Mouse (Mus musculus) cortical plate, adult 2 months (tissue): ENCODE data around the gene Nthl1. TPM values are rescaled to one million over a fixed set of nuclear protein-coding genes. Genes with fewer than 3 reads are reported as not detected.
A peak's percentile ranks its signal among the peaks of the same experiment; 100 is the strongest.

Experiments
- H3K27ac ChIP-seq: fragments of 200-500 bp; 2 replicates; pipeline ENCODE4 v1.5.1; 2012; ENCODE audit warnings: low read length, control low read depth, inconsistent platforms; ENCODE audit not compliant: insufficient read depth
- H3K4me1 ChIP-seq: fragments of 200-500 bp; 2 replicates; pipeline ENCODE4 v1.6.1; 2011; ENCODE audit warnings: low read length; ENCODE audit not compliant: control insufficient read depth, insufficient read depth
- H3K4me3 ChIP-seq: fragments of 200-500 bp; 2 replicates; pipeline ENCODE4 v1.5.1; 2011; ENCODE audit warnings: mild to moderate bottlenecking, low read length, control low read depth; ENCODE audit not compliant: insufficient read depth
- CTCF ChIP-seq: fragments of 200-500 bp; IDR thresholded peaks from 2 replicates; pipeline ENCODE4 v1.5.1; 2011; ENCODE audit warnings: mild to moderate bottlenecking, control low read depth, low read length; ENCODE audit not compliant: insufficient read depth; ENCODE audit errors: extremely low read depth
- POLR2A ChIP-seq: fragments of 200-500 bp; IDR thresholded peaks from 2 replicates; pipeline ENCODE4 v1.6.1; 2011; ENCODE audit warnings: mild to moderate bottlenecking, low read length, control low read depth; ENCODE audit not compliant: insufficient read depth; ENCODE audit errors: extremely low read depth
- polyA plus RNA-seq: library from polyadenylated mRNA; depleted of rRNA; stranded (reverse); fragments of >200 nt; gene quantifications from 2 replicates; pipeline ENCODE4 v1.2.3, GENCODE M21; 2012; rRNA removed

The Nthl1 gene
- 9.7 and 10.8 TPM in 2 replicates for polyA plus RNA-seq

DNA sequence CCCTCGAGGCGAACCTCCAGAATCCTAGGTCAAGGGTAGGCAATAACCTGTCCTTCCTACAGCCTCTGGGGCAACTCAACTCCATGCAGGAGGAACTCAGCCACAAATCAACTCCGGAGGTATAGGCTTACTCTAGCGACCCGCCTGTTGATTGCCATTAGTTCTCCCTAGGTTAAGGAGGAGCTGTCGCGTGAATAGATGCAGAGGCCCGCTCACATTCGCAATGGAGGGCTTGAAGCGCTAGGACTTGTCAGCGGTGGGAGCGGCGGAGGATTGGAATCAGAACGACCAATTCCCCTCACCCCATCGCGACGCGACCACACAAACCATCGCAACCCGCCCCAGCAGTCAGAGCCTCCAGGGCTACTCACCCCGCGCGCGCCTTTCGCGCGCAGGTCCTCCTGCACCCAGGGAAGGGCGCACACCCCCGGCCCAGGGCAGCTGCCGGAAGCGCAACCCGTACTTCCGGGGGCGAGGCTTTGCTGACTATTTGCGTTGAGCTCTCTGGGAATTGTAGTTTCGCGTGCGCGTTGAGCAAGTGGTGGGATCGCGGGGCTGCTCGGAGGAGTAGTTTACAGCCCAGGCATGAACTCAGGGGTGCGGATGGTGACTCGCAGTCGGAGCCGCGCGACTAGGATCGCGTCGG, at the start of gene Nthl1, which contains the start of gene Tsc2:
Nthl1 (plus strand) TSS at position 514 of the 646 bp plus-strand sequence.
Tsc2 (minus strand) TSS at position 464 of the 646 bp plus-strand sequence.
- peak; percentile 79; the same call in 1 of the 2 replicates for TF ChIP-seq POLR2A
- TF ChIP-seq CTCF = no peak
- Histone ChIP-seq H3K4me1 (peaks cover 6% of the 10 kb centered on the region; the same call in 1 of the 2 replicates), H3K27ac (peak within 1 kb of the TSS; percentile 73), H3K4me3 (peak within 1 kb of the TSS; percentile 72)

DNA sequence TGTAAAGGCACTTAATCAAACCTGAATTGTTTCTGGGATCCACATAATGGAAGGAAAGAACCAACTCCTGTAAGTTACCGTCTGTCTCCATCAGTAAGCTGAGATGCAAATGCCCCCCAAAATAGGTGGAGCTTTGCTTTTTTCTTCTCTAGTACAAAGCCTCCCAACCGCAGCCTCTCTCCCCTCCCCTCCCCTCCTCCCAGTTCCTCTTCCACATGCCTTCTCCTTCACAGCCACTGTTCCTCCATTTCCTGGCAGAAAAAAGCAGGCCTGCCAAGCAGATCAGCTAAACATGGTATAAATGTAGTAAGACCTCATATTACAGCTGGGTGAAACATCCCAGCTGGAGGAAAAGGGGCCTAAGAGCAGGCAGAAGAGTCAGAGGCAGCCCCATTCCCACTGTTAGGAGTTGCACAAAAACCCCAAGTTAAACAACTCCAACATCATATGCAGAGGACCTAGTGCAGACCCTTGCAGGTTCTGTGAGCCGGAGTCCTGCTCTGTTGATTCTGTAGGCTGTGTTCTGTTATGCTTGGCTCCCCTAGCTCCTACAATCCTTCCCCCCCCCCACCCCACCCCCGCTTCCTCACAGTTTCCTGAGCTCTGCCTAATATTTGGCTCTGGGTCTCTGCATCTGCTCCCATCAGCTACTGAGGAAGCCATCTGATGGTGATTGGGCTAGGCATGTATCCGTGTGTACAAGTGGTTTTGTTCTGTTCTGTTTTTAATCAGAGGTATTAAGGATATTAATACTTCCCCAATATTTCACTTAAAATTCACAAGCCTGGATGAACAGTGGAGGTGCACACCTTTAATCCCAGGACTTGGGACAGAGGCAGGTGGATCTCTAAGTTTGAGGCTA, 48.6 kb upstream of the Nthl1 start:
- Histone ChIP-seq H3K4me3 (no peak overlapping the region), H3K27ac (0 out of 2 replicates have a peak overlapping the region, but pooled peaks have one; percentile 51), H3K4me1 (peaks cover 2% of the 10 kb centered on the region; the same call in 1 of the 2 replicates)
- TF ChIP-seq CTCF (no peak), POLR2A (no peak)

DNA sequence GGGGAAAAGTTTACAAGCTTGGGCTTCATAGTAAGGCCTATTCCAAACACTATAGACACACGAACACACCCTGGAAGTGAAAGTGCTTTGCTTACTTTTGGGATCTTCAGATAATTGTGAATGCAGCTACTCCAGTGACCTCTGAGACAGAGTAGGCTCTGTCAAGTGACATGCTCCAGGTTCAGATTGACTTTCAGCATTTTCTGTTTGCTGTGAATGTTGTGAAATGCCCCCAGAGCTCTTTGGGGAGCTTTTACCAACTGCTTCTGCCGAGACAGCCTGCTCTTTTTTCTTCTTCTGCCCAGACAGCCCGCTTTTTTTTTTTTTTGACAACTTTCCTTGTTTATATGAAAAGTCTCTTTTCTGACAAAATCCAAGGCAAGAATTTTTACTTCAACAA, 48.0 kb upstream of the Nthl1 start:
- no peak overlapping the region for H3K27ac ChIP-seq
- peaks cover 2% of the 10 kb centered on the region; the same call in 1 of the 2 replicates for H3K4me1 ChIP-seq
- TF ChIP-seq CTCF (no peak), POLR2A (no peak)
- no peak overlapping the region for H3K4me3 ChIP-seq

DNA sequence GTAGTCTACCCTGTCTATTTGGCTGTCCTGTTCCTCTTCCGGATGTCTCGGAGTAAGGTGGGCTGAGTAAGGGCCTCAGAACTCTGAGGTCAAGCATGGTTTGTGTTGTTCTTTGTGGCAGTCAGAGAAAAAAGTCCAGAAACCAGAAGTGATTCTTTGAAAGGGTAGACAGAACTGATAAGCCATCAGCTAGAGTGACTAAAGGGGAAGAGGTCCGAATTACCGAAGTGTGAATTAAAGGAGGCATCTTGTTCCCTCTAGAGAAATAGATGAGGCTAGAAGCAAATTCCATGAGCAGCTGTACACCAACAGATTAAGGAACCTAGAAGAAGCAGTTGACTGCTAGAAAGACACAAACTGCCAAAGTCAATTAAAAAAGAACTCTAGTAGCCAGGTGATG, 45.9 kb upstream of the Nthl1 start:
- Histone ChIP-seq H3K27ac (no peak overlapping the region), H3K4me3 (no peak overlapping the region), H3K4me1 (no peaks in the 10 kb centered on the region; the same call in 1 of the 2 replicates)
- TF ChIP-seq CTCF (no peak), POLR2A (no peak)

DNA sequence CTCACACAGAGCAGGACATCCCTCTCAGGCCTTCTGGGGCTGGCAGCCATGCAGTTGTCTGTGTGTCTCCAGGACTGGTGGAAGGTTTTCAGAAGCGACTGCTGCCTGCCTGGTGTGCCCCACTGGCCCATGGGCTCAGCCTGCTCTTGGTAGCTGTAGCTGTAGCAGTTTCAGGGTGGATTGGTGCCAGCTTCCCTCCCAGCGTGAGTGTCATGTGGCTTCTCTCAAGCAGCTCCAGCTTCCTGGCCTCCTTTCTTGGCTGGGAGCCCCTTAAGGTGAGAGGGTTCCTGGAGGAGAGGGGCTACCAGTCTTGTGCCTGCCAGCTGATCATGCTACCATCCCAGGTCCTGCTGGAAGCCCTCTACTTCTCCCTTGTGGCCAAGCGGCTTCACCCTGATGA, 41.5 kb upstream of the Nthl1 start:
- Histone ChIP-seq H3K4me3 (no peak overlapping the region), H3K4me1 (no peaks in the 10 kb centered on the region), H3K27ac (no peak overlapping the region)
- TF ChIP-seq CTCF = no peak
- TF ChIP-seq POLR2A = no peak

DNA sequence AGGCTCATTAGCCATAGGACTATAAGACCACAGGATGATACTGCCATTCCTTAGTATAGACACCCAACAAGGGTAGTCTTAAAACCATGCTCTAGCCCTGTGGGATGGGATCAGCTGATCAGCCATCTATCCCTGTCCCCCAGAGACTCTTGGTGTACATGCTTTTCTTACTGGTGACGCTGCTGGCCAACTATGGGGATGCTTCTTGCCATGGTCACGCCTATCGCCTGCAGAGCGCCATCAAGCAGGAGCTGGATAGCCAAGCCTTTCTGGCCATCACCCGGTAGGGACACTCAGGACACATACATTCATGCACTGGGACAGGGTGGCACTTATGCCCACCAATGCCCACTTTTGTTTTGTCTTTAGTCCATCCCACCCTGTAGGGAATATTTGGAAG, 40.8 kb upstream of the Nthl1 start:
- H3K4me1 ChIP-seq = no peaks in the 10 kb centered on the region
- no peak for TF ChIP-seq POLR2A
- no peak for TF ChIP-seq CTCF
- no peak overlapping the region for H3K27ac ChIP-seq
- no peak overlapping the region for H3K4me3 ChIP-seq

DNA sequence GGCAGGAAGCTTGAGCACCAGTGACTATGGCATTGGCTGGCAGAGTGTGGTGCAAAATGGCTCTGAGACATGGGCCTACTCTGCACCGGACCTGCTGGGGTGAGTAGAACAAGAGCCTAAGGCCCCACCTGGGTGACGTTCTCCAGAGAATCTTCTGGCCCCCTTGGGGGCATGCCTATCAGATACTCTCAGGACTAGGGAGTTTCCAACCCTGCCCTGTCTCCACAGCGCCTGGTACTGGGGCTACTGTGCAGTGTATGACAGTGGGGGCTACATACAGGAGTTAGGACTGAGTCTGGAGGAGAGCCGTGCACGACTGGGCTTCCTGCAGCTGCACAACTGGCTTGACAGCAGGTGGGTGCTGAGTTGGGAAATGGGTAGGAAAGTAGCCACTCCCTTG, 39.2 kb upstream of the Nthl1 start:
- no peak overlapping the region for H3K27ac ChIP-seq
- TF ChIP-seq POLR2A (no peak), CTCF (no peak)
- H3K4me1 ChIP-seq = no peaks in the 10 kb centered on the region

DNA sequence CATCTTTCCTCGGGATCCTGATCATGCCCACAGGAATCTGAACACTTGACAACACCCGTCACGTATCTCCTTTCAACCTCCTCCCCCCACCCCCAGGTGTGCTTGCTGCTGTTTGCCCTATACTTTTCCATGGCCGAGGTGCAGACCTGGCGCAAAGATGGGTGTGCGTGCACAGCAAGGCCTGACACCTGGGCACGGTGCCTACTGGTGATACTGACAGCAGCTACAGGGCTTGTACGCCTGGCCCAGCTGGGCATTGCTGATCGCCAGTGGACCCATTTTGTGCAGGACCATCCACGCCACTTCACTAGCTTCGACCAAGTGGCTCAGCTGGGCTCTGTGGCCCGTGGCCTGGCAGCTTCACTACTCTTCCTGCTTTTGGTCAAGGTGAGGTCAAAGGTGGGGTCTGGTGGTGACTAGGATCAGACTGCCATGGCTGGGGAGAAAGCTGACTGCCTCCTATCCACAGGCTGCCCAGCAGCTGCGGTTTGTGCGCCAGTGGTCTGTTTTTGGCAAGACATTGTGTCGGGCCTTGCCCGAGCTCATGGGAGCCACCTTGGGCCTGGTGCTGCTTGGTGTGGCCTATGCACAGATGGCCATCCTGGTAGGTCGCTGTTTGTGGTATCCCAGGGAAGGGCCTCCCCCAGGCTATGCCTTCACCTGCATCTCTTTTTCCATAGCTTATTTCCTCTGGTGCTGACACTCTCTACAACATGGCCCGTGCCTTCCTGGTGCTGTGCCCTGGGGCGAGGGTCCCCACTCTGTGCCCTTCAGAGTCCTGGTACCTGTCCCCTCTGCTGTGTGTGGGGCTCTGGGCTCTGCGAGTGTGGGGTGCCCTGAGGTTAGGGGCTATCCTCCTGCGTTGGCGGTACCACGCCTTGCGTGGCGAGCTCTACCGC, 38.2 kb upstream of the Nthl1 start:
- no peak overlapping the region for H3K4me3 ChIP-seq
- TF ChIP-seq CTCF (no peak), POLR2A (no peak)
- H3K27ac ChIP-seq = no peak overlapping the region
- no peaks in the 10 kb centered on the region for H3K4me1 ChIP-seq

More for the DNA sequence above, 39.2 kb upstream of the Nthl1 start:
- no peak overlapping the region for H3K4me3 ChIP-seq
